Comparison of ENCODE assay signal across 25 mouse cellular contexts in genomic region chr2:26956811-26957487, GRCm38 (mm10). TPM values are rescaled to one million over a fixed set of nuclear protein-coding genes. Genes with fewer than 3 reads are reported as not detected.
DNase-seq lines count a peak whose midpoint lies in the region; ATAC-seq and TF ChIP-seq lines count a peak whose summit lies in the region.
"Had no signal": no experiment of that assay in that cellular context is flagged by ENCODE, and none has a peak within 500 bp of the region (broad histone marks: within the 10 kb centered on the region; RNA-seq: fewer than 3 reads in every experiment).

No protein-coding gene starts in this region.

- no peaks in the 10 kb centered on the region for H3K9me3 ChIP-seq in kidney, postnatal 0 days (replicated peaks; ENCODE audit: low read length)
- H3K9me3 ChIP-seq in liver, embryonic 16.5 days (replicated peaks; ENCODE audit: control insufficient read depth, low read length), result no peaks in the 10 kb centered on the region
- no peaks in the 10 kb centered on the region for H3K9me3 ChIP-seq in hindbrain, embryonic 16.5 days (ENCODE audit: control insufficient read depth, low read length)
- H3K9me3 ChIP-seq: embryonic facial prominence, embryonic 15.5 days; hindbrain, embryonic 12.5 days; limb, embryonic 12.5 days; lung, embryonic 15.5 days; midbrain, embryonic 12.5 days had no signal

- ATAC-seq in kidney, postnatal 0 days (replicated peaks; ENCODE audit: low FRiP score, low read depth), result 0 out of 2 replicates have a peak, but pooled peaks have one; percentile 41
- peak; percentile 86 for ATAC-seq in liver, embryonic 16.5 days (ENCODE audit: low read depth)
- ATAC-seq in hindbrain, embryonic 16.5 days, result no peak
- ATAC-seq: forebrain, postnatal 0 days; inflammation-experienced regulatory T-cells, adult 6 months had no signal

- H3K27me3 ChIP-seq in kidney, postnatal 0 days (ENCODE audit: insufficient read depth, low read length), result no peaks in the 10 kb centered on the region
- H3K27me3 ChIP-seq in liver, embryonic 16.5 days (ENCODE audit: control insufficient read depth, insufficient read depth, low read depth, low read length), result no peaks in the 10 kb centered on the region
- H3K27me3 ChIP-seq in hindbrain, embryonic 16.5 days (replicated peaks; ENCODE audit: control insufficient read depth, insufficient read depth, low read length), result no peaks in the 10 kb centered on the region
- H3K27me3 ChIP-seq: embryonic facial prominence, embryonic 15.5 days; hindbrain, embryonic 12.5 days; limb, embryonic 12.5 days; lung, embryonic 15.5 days; midbrain, embryonic 12.5 days had no signal

- TF ChIP-seq CTCF in kidney, postnatal 0 days (IDR thresholded peaks at IDR 0.05; ENCODE audit: low read depth), result no peak

- H3K4me1 ChIP-seq in kidney, postnatal 0 days (replicated peaks; ENCODE audit: insufficient read depth, low read length), result 0 out of 2 replicates have a peak, but pooled peaks cover 5% of the 10 kb centered on the region
- H3K4me1 ChIP-seq in liver, embryonic 16.5 days (ENCODE audit: control insufficient read depth, low read depth, low read length), result peaks cover 8% of the 10 kb centered on the region
- H3K4me1 ChIP-seq in hindbrain, embryonic 16.5 days (ENCODE audit: control insufficient read depth, insufficient read depth, low read depth, low read length), result peaks cover 7% of the 10 kb centered on the region

- no peak overlapping the region for H3K27ac ChIP-seq in kidney, postnatal 0 days
- peak overlapping the region; percentile 65 for H3K27ac ChIP-seq in liver, embryonic 16.5 days (ENCODE audit: low read length)
- no peak overlapping the region for H3K27ac ChIP-seq in hindbrain, embryonic 16.5 days (ENCODE audit: low read depth, low read length)
- H3K27ac ChIP-seq: embryonic facial prominence, embryonic 15.5 days; hindbrain, embryonic 12.5 days; limb, embryonic 12.5 days; lung, embryonic 15.5 days; midbrain, embryonic 12.5 days had no signal

- no peak overlapping the region for H3K9ac ChIP-seq in kidney, postnatal 0 days (ENCODE audit: low read depth, low read length)
- no peak overlapping the region for H3K9ac ChIP-seq in liver, embryonic 16.5 days (ENCODE audit: low read depth, low read length)
- H3K9ac ChIP-seq in hindbrain, embryonic 16.5 days (ENCODE audit: low read depth, low read length), result no peak overlapping the region
- H3K9ac ChIP-seq: embryonic facial prominence, embryonic 15.5 days; forebrain, postnatal 0 days; hindbrain, embryonic 12.5 days; limb, embryonic 12.5 days; lung, embryonic 15.5 days; midbrain, embryonic 12.5 days had no signal

- H3K36me3 ChIP-seq in kidney, postnatal 0 days (ENCODE audit: insufficient read depth, low read length), result peaks cover 67% of the 10 kb centered on the region
- H3K36me3 ChIP-seq in liver, embryonic 16.5 days (ENCODE audit: control insufficient read depth, insufficient read depth), result peaks cover 33% of the 10 kb centered on the region
- H3K36me3 ChIP-seq in hindbrain, embryonic 16.5 days (ENCODE audit: control insufficient read depth, insufficient read depth, low read length), result peaks cover 41% of the 10 kb centered on the region

- no peak for DNase-seq in kidney, postnatal 0 days (ENCODE audit: low spot score)
- DNase-seq in kidney, adult 8-10 months, result no peak
- peak; percentile 30 to 40 for DNase-seq in kidney, postnatal 36 days
- DNase-seq in adrenal gland, postnatal 14 days, result no peak
- DNase-seq in lung, postnatal 36 days, result no peak
- DNase-seq: B cell, adult 2 months; cerebellum, adult 2 months; cerebellum, postnatal 36 days; forebrain, postnatal 0 days; heart, postnatal 14 days; right cerebral cortex, postnatal 4 days; thymus, adult 18-20 months; thymus, postnatal 4 days had no signal

- H3K4me3 ChIP-seq in kidney, postnatal 0 days (replicated peaks; ENCODE audit: low read depth, low read length), result no peak overlapping the region
- H3K4me3 ChIP-seq in liver, embryonic 16.5 days (ENCODE audit: low read depth, low read length), result no peak overlapping the region
- no peak overlapping the region for H3K4me3 ChIP-seq in hindbrain, embryonic 16.5 days (ENCODE audit: low read length)
- H3K4me3 ChIP-seq: embryonic facial prominence, embryonic 15.5 days; hindbrain, embryonic 12.5 days; limb, embryonic 12.5 days; lung, embryonic 15.5 days; midbrain, embryonic 12.5 days had no signal

- 91% methylated on average over 12 of the region's 12 CpGs for WGBS in kidney, postnatal 0 days
- WGBS in liver, embryonic 16.5 days (ENCODE audit: insufficient replicate concordance), result 73% methylated on average over 12 of the region's 12 CpGs
- 96% methylated on average over 12 of the region's 12 CpGs for WGBS in hindbrain, embryonic 16.5 days

- no peak overlapping the region for H3K4me2 ChIP-seq in kidney, postnatal 0 days (ENCODE audit: low read length)
- no peak overlapping the region for H3K4me2 ChIP-seq in liver, embryonic 16.5 days (ENCODE audit: low read depth, low read length)
- H3K4me2 ChIP-seq in hindbrain, embryonic 16.5 days (ENCODE audit: low read length), result no peak overlapping the region
- H3K4me2 ChIP-seq: embryonic facial prominence, embryonic 15.5 days; heart, embryonic 11.5 days; hindbrain, embryonic 12.5 days; limb, embryonic 12.5 days; lung, embryonic 15.5 days; midbrain, embryonic 12.5 days had no signal

RNA-seq across cellular contexts. Expression of gene Rexo4, which starts 7.2 kb away (rescaled TPM):
- 34.3 TPM in 2 replicates for polyA plus RNA-seq in kidney, postnatal 0 days (2015; fragmentation: Nextera tagmentation; extraction: Ambion mirVana)
- polyA plus RNA-seq in liver, embryonic 16.5 days (2015; fragmentation: Nextera tagmentation; extraction: Ambion mirVana), result 16.7 and 17.5 TPM in 2 replicates
- total RNA-seq in adrenal gland, postnatal 14 days (2021), result 35.1 and 38.5 TPM in 2 replicates
- 39.6 and 41.0 TPM in 2 replicates for polyA plus RNA-seq in hindbrain, embryonic 16.5 days (2015; fragmentation: Nextera tagmentation; extraction: Ambion mirVana)

RNA-seq across cellular contexts. Expression of gene Adamts13, which starts 16.3 kb away (rescaled TPM):
- 0.04 and 0.13 TPM in 2 replicates for polyA plus RNA-seq in kidney, postnatal 0 days (2015; fragmentation: Nextera tagmentation; extraction: Ambion mirVana)
- 1.8 and 2.0 TPM in 2 replicates for polyA plus RNA-seq in liver, embryonic 16.5 days (2015; fragmentation: Nextera tagmentation; extraction: Ambion mirVana)
- total RNA-seq in adrenal gland, postnatal 14 days (2021), result 0.75 and 2.1 TPM in 2 replicates
- polyA plus RNA-seq in hindbrain, embryonic 16.5 days (2015; fragmentation: Nextera tagmentation; extraction: Ambion mirVana), result 0.29 TPM in 1 of 2 replicates, not detected in the other
- total RNA-seq: forebrain, postnatal 0 days; gastrocnemius, adult 18-20 months; heart, postnatal 14 days had no signal
- polyA plus RNA-seq: cerebellum, adult 2 months; hindbrain, embryonic 12.5 days; inflammation-experienced regulatory T-cells, adult 6 months; lung, embryonic 15.5 days; midbrain, embryonic 12.5 days; neural tube, embryonic 11.5 days had no signal

RNA-seq across cellular contexts. Expression of gene Stkld1, which starts 23.1 kb away (rescaled TPM):
- 0.07 and 0.27 TPM in 2 replicates for polyA plus RNA-seq in kidney, postnatal 0 days (2015; fragmentation: Nextera tagmentation; extraction: Ambion mirVana)
- 0.04 TPM in 2 replicates for polyA plus RNA-seq in liver, embryonic 16.5 days (2015; fragmentation: Nextera tagmentation; extraction: Ambion mirVana)
- total RNA-seq in adrenal gland, postnatal 14 days (2021), result 0.45 TPM in 1 of 2 replicates, not detected in the other
- 0.06 and 0.14 TPM in 2 replicates for polyA plus RNA-seq in hindbrain, embryonic 16.5 days (2015; fragmentation: Nextera tagmentation; extraction: Ambion mirVana)
- total RNA-seq: forebrain, postnatal 0 days; monocyte, adult 5-6 weeks had no signal
- polyA plus RNA-seq: lung, embryonic 15.5 days; midbrain, embryonic 12.5 days had no signal

RNA-seq across cellular contexts. Expression of gene Surf4, which starts 23.2 kb away (rescaled TPM):
- 186 and 216 TPM in 2 replicates for polyA plus RNA-seq in kidney, postnatal 0 days (2015; fragmentation: Nextera tagmentation; extraction: Ambion mirVana)
- polyA plus RNA-seq in liver, embryonic 16.5 days (2015; fragmentation: Nextera tagmentation; extraction: Ambion mirVana), result 119 and 121 TPM in 2 replicates
- total RNA-seq in adrenal gland, postnatal 14 days (2021), result 142 and 147 TPM in 2 replicates
- 110 and 121 TPM in 2 replicates for polyA plus RNA-seq in hindbrain, embryonic 16.5 days (2015; fragmentation: Nextera tagmentation; extraction: Ambion mirVana)

RNA-seq across cellular contexts. Expression of gene Surf1, which starts 40.6 kb away (rescaled TPM):
- 62.5 and 64.1 TPM in 2 replicates for polyA plus RNA-seq in kidney, postnatal 0 days (2015; fragmentation: Nextera tagmentation; extraction: Ambion mirVana)
- 31.5 and 32.4 TPM in 2 replicates for polyA plus RNA-seq in liver, embryonic 16.5 days (2015; fragmentation: Nextera tagmentation; extraction: Ambion mirVana)
- 81.6 and 84.1 TPM in 2 replicates for total RNA-seq in adrenal gland, postnatal 14 days (2021)
- polyA plus RNA-seq in hindbrain, embryonic 16.5 days (2015; fragmentation: Nextera tagmentation; extraction: Ambion mirVana), result 87.3 and 98.9 TPM in 2 replicates

Comparison
In these comparisons a context has a peak if more than half of its experiments do, and no peak if none do; other contexts are left out.
1. DNase-seq: peak in kidney, postnatal 36 days (2 of 2); none in kidney, postnatal 0 days (single experiment), kidney, adult 8-10 months (0 of 2), adrenal gland, postnatal 14 days (single experiment) and lung, postnatal 36 days (single experiment).